Mouse (Mus musculus): Measurements from ENCODE around the gene Acads.

- TF ChIP-seq TAL1 (IDR thresholded peaks at IDR 0.05; ENCODE audit: low read length) = no peak
- TF ChIP-seq GATA1 (IDR thresholded peaks at IDR 0.05; ENCODE audit: low read length) = no peak
Observed at GRCm38 (mm10) chr5:115163563-115163962, 44.4 kb upstream of the Acads start.

Measured in erythroblast, embryonic 14.5 days (primary cell).